Mouse (Mus musculus) retina, adult 2 months (tissue): ENCODE data around the gene Colgalt2.
"Not testable (repeated sequence)": the region's sequence is repeated elsewhere in the genome, so short reads cannot be mapped to it uniquely, and the experiment has no call there.

Source experiments
- DNase-seq: peaks from one replicate; pipeline ENCODE4 v3.0.0-alpha.2; 2012; ENCODE audit warnings: low read depth, low spot score

Colgalt2 gene

GRCm38 (mm10) chr1:152416306-152416904, 16.8 kb downstream of the Colgalt2 start:
- DNase-seq = no peak

DNA sequence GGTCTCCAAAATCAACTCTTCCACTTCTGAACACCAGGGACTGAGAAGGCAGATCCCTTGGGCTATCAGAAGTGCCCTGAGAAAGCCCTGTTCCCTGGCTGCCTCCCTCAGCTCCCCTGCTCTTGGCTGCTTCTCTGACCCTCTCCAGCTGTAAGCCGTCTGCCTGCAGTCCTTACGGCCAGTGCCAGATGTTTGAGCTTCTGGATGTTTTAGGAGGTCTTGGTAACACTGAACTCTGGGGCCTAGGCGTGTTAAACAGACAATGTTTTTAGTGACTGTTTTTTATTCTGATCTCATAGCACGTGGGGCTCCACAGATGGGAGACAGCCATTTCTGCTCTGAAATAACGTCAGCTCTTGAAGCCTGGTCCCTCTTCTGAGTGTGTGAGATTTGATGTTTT, 18.0 kb downstream of the Colgalt2 start:
- DNase-seq = no peak

DNA sequence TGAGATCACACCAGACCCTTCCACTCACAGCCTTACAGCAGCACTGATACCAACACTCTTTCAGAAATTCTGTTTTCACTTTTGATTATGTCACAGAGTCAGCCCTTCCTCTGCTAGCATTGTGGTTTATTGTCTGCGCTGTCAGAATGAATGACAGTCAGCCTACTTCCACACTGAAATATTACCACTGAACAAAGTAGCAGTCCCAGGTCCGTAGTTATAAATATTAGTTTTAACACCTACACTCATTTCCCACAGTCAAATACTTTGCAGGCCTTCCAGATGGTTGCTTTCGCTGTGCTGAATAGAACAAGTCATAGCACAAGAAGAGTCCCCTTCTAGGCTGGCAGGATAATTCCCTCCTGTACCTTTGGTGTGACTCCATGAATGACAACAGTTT, 22.7 kb downstream of the Colgalt2 start:
- no peak for DNase-seq

DNA sequence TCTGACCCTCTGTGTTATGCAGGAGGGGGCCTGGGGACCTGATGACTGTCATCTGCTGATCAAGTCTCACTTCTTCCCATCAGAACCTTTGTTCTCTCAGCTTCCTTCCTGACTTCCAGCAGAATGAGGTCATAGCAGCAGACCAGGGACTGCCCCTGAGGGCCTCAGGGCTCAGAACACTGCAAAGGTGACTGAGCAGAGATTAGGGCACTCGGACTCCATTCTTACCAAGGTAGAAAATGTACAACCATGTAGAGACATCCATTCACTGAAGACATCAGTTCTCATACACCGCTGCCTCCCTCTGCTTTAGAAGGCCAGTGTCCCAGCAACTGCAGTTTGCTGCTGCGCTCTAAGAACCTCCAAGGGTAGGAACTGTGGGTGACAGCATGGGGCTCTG, 23.4 kb downstream of the Colgalt2 start:
- DNase-seq = no peak

- no peak for DNase-seq
Measured at GRCm38 (mm10) chr1:152427912-152428581, 28.4 kb downstream of the Colgalt2 start.

DNA sequence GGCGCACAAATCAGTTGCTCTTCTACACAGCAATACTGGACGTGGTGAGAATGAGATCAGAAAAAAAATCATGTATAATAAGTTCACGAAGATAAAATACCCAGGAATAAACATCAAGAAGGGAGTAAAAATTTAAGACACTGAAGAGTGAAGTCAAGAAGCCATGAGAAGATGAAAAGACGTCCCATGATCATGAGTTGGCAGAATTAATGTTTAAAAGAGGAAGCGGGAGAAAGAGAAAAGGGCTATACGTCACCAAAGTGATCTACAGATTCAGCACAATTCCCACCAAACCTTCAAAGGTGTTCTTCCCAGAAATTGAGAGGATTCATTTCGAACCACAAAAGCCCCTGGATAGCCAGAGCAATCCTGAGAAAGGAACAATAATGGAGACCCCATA, 30.2 kb downstream of the Colgalt2 start:
- no peak for DNase-seq

DNA sequence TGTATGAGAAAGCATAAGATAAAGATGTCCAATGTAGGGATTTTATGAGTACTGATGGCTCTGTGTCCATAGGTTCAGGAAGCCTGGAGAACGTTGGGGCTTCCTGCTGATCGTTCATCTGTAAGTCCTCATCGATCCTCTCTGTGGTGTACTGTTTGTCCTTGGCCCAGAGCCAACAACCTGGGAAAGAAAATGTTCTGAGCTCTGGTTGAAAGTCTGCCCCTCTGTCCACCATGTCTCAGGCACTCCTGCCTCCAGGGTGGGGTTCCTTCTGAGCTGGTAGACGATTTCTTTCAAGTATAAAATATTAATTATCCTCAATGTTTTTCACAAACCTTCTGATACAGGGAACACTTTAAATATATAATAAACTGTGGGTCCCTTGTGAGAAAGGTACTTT, 34.5 kb downstream of the Colgalt2 start:
- no peak for DNase-seq

- not testable (repeated sequence) for DNase-seq
Measured at GRCm38 (mm10) chr1:152437518-152437917, 37.9 kb downstream of the Colgalt2 start.

- DNase-seq = no peak
Measured at GRCm38 (mm10) chr1:152439408-152439807, 39.8 kb downstream of the Colgalt2 start.

DNA sequence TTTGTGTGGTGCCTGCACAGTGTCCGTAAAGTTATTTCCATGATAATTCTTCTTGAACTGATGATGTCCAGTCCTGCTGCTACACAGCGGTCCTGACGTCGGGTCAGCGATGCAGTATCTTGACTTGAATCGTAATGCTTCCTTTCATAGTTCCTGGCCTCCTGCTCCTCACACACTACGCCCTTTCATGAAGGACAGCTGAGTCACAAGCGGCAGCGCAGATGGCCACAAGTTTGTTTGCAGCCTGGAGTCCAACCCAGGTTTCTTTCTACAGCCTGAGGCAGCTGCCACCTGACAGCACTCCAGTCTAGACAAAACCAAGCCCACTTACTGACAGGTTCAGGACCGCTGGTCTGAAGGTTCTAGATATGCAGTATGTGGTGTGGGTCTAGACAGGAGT, 40.2 kb downstream of the Colgalt2 start:
- no peak for DNase-seq

GRCm38 (mm10) chr1:152444630-152445029, 45.0 kb downstream of the Colgalt2 start:
- no peak for DNase-seq

- DNase-seq = no peak
Measured at GRCm38 (mm10) chr1:152445925-152446324, 46.3 kb downstream of the Colgalt2 start.

DNA sequence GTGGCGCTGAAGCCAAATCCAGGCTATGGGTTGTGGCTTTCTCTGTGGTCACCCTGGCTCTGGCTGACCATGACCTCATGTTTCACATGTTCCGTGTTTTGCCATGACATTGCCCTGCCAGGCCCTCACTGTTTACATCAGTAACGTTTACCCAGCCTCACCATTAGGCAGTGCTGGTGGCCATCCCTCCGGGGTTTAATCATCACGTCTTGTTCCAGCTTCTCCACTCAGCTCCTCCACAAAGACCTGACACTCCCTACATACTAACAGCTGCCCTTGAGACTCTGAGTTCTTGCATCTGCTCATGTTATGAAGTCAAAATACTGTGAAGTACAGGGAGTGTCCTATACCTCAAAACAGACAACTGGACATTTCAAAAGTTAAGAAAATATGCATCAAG, 54.9 kb downstream of the Colgalt2 start:
- no peak for DNase-seq

DNA sequence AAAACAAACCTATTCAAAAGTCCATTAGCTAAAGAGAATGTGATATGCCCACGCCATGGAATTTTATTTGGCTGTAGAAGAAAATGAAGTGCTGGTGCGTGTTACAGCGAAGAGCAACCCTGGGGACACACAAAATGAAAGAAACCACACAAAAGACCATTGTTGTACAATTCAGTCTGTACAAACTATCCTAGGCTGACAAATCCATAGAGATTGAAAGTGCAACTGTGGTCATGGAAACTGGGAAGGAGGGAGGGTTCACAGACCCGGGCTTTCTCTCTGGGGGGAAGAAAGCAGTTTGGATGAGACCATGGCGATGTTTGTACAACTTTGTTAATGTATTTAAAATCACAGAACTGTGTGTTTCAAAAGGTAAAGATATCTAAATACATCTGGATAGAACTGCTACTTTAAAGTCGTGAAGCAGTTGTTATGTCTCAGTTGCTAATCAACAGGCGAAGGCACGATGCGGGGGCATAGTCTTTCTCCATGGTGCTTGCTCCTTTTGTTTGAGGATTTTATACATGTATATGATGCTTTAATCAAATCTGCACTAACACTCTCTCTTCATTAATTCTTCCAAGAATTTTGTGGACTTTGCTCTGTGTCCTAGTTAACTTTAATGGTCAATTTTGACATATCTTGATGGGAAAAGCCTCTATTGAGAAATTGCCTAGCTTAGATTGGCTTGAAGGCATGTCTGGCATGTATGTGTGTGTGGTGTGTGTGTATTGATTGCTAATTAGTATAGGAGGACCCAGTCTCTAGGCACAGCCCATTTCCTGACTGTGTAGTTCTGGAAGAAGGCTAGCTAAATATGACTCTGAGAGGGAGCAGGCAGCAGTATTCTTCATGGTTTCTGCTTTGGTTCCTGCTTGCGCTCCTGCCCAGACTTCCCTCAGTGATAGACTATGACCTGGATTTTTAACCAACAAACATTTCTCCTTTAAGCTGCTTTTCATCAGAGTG, 55.9 kb downstream of the Colgalt2 start:
- DNase-seq = no peak

DNA sequence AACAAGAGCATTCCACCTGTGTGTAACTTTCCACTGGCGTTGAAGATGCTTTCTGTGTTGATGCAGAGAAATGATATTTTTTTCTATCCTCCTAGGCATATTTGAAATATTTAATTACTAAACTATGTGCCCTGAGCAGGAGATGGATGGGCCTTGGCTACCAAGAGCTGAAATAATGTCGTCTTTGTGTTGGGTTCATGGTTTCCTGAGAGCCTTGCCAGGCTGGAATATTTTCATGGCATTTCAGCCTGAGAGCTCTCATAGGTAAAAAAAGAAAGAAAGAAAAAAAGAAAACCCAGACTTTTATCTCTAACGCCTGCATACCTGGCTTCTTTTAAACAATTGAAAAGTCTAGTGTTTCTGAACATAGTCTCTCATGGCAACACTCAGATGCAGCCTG, 56.6 kb downstream of the Colgalt2 start:
- DNase-seq = no peak

DNA sequence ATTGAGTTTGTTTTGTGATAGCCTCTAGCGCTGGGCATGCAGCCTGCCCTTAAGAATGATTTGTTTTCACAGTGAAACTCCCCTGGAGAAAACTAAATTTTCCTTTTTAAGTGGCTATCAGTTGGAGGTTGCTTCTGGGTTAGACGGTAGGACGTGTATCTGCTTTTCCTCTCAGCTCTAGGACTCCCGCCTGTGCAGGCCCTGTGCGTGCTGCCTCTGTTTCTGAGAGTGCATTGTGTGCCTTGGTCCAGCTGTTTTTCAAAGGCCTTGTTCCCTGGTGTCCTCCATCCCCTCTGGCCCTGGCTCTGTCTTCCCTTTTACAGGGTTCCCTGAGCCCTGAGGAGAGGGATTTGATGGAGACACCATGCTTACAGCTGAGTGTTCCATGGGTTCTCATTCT, 58.0 kb downstream of the Colgalt2 start:
- no peak for DNase-seq

- DNase-seq = no peak
Measured at GRCm38 (mm10) chr1:152458996-152459395, 59.4 kb downstream of the Colgalt2 start.

GRCm38 (mm10) chr1:152460931-152461330, 61.3 kb downstream of the Colgalt2 start:
- DNase-seq = no peak

- no peak for DNase-seq
Measured at GRCm38 (mm10) chr1:152461814-152462213, 62.2 kb downstream of the Colgalt2 start.

DNA sequence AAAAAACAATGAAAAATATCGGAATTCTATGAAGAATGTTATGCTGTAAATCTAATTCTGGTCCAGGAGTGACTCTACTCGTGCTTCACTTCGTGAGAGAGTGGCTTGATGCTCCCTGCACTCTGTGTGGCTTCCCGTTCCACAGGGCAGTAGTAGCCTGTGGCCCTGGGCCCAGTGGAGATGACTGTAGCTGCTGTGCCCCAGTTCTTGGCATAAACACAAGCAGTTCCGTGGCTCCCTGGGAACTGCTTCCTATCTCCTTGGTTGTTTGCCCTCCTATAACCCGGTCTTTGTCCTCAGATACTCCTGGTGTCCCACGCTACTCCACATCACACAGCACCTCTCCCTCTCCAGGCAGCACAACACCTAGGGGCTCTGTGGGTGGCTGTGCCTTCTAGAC, 62.7 kb downstream of the Colgalt2 start:
- no peak for DNase-seq

DNA sequence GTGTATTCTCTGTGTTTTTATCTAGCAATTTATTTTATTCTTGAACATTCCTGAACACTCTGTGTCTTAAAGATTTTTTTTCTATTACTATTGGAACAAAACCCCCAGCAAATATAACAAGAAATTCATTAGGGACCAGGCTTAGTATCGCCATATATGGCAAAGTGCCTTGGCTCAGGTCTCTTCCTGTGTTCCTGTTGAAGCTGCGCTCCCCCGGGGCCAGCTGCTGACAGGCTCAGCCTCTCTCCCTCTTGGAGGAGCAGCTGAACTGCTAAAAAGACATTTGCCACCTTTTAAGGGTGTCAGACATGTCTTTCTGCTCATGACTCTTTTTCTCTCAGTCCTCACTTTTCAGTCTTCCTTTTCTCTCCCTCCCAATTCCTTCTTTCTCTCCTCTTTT, 66.7 kb downstream of the Colgalt2 start:
- DNase-seq = no peak

DNA sequence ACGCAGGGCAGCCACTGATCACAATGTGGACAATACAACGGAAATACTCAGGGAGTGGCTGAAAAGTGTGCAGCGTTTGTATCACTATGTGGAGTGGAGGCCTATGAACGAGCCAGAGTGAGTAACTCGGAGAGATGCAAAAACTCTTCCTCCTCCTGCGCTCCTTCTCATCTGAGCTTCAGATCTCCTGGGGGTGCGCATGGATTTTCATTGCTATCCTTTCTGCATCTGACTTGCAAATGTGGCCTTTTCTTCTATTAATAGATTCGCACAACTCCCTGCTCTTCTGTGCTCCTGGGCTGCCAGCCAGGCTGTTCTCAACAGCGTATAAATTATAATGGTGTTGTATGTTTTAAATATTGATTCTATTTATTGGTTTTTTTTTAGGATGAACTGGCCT, 68.8 kb downstream of the Colgalt2 start:
- no peak for DNase-seq

- DNase-seq = no peak
Measured at GRCm38 (mm10) chr1:152476126-152476525, 76.5 kb downstream of the Colgalt2 start.
